Mouse (Mus musculus): ENCODE measurements around the gene Gpr156. TPM values are rescaled to one million over a fixed set of nuclear protein-coding genes. Genes with fewer than 3 reads are reported as not detected.
"Not testable (repeated sequence)": the region's sequence is repeated elsewhere in the genome, so short reads cannot be mapped to it uniquely, and the experiment has no call there.

The Gpr156 gene
- polyA plus RNA-seq, 1 experiment = not detected

- TF ChIP-seq CTCF (IDR thresholded peaks at IDR 0.05; ENCODE audit: control insufficient read depth, insufficient read depth, low read length) (no peak), POLR2A (IDR thresholded peaks at IDR 0.05; ENCODE audit: borderline replicate concordance, control insufficient read depth, low read depth, low read length) (no peak)
- Histone ChIP-seq H3K27ac (ENCODE audit: control insufficient read depth, insufficient read depth, low read depth, low read length, poor library complexity) (no peak overlapping the region), H3K4me1 (ENCODE audit: control insufficient read depth, insufficient read depth, low read length) (no peaks in the 10 kb centered on the region), H3K4me3 (replicated peaks; ENCODE audit: control insufficient read depth, low read depth, low read length) (no peak overlapping the region)
- 79% methylated on average over 9 of the region's 9 CpGs for WGBS
Measured at GRCm38 (mm10) chr16:38032644-38033043, 116.3 kb downstream of the Gpr156 start.

DNA sequence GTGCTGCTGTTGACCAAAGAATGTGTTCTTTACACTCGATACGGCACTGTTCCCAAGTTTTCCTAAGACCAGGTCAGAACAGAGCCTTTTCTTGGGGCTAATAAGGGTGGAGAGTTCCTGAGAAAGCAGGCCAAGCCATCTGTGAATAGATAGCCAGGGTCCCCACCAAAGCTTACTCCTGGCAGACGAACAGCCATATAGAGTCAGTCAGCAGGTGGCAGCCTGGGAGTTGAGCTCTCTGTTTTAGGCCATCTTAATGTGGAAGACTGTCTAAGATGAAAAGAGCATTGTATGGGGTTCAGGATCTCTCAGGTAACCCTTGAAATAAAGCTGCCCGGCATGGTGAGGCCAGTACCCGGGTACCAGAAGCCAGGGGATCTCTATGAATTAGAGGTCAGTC, 116.8 kb downstream of the Gpr156 start:
- 75% methylated on average over 5 of the region's 5 CpGs for WGBS
- no peak overlapping the region for H3K27ac ChIP-seq (ENCODE audit: control insufficient read depth, insufficient read depth, low read depth, low read length, poor library complexity)
- H3K4me1 ChIP-seq (ENCODE audit: control insufficient read depth, insufficient read depth, low read length) = no peaks in the 10 kb centered on the region
- no peak overlapping the region for H3K4me3 ChIP-seq (replicated peaks; ENCODE audit: control insufficient read depth, low read depth, low read length)
- no peak for TF ChIP-seq POLR2A (IDR thresholded peaks at IDR 0.05; ENCODE audit: borderline replicate concordance, control insufficient read depth, low read depth, low read length)
- TF ChIP-seq CTCF (IDR thresholded peaks at IDR 0.05; ENCODE audit: control insufficient read depth, insufficient read depth, low read length) = no peak

DNA sequence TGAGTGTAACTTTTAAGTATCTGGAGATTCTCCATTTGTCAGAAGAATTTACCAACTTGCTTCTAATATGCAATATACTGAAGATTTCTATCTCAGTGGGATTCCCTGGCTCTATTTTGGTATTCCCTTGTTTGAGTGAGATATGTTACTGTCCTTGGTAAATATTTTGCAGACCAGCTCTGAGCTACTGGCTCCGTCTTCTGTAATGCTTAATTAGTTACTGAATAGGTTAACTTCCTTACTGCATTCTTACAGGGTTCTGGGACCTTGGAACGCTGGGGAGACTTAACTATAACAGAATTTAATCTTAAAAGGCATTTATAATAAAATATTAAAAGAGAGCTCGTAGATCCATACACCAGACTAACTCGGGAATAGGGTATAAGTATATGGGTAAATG, 121.8 kb downstream of the Gpr156 start:
- WGBS = 81% methylated on average over 4 of the region's 4 CpGs
- not testable (repeated sequence) for H3K27ac ChIP-seq (ENCODE audit: control insufficient read depth, insufficient read depth, low read depth, low read length, poor library complexity); H3K4me3 ChIP-seq (replicated peaks; ENCODE audit: control insufficient read depth, low read depth, low read length); H3K4me1 ChIP-seq (ENCODE audit: control insufficient read depth, insufficient read depth, low read length)

GRCm38 (mm10) chr16:38042160-38042559, 125.9 kb downstream of the Gpr156 start:
- H3K4me3 ChIP-seq (replicated peaks; ENCODE audit: control insufficient read depth, low read depth, low read length) = no peak overlapping the region
- no peak for TF ChIP-seq CTCF (IDR thresholded peaks at IDR 0.05; ENCODE audit: control insufficient read depth, insufficient read depth, low read length)
- no peak for TF ChIP-seq POLR2A (IDR thresholded peaks at IDR 0.05; ENCODE audit: borderline replicate concordance, control insufficient read depth, low read depth, low read length)
- no peak overlapping the region for H3K27ac ChIP-seq (ENCODE audit: control insufficient read depth, insufficient read depth, low read depth, low read length, poor library complexity)
- 85% methylated on average over 1 of the region's 1 CpGs for WGBS
- no peaks in the 10 kb centered on the region for H3K4me1 ChIP-seq (ENCODE audit: control insufficient read depth, insufficient read depth, low read length)

GRCm38 (mm10) chr16:38044551-38044950, 128.3 kb downstream of the Gpr156 start:
- 81% methylated on average over 5 of the region's 5 CpGs for WGBS
- Histone ChIP-seq H3K4me3 (replicated peaks; ENCODE audit: control insufficient read depth, low read depth, low read length) (no peak overlapping the region), H3K27ac (ENCODE audit: control insufficient read depth, insufficient read depth, low read depth, low read length, poor library complexity) (no peak overlapping the region), H3K4me1 (ENCODE audit: control insufficient read depth, insufficient read depth, low read length) (no peaks in the 10 kb centered on the region)
- TF ChIP-seq POLR2A (IDR thresholded peaks at IDR 0.05; ENCODE audit: borderline replicate concordance, control insufficient read depth, low read depth, low read length) (no peak), CTCF (IDR thresholded peaks at IDR 0.05; ENCODE audit: control insufficient read depth, insufficient read depth, low read length) (no peak)

DNA sequence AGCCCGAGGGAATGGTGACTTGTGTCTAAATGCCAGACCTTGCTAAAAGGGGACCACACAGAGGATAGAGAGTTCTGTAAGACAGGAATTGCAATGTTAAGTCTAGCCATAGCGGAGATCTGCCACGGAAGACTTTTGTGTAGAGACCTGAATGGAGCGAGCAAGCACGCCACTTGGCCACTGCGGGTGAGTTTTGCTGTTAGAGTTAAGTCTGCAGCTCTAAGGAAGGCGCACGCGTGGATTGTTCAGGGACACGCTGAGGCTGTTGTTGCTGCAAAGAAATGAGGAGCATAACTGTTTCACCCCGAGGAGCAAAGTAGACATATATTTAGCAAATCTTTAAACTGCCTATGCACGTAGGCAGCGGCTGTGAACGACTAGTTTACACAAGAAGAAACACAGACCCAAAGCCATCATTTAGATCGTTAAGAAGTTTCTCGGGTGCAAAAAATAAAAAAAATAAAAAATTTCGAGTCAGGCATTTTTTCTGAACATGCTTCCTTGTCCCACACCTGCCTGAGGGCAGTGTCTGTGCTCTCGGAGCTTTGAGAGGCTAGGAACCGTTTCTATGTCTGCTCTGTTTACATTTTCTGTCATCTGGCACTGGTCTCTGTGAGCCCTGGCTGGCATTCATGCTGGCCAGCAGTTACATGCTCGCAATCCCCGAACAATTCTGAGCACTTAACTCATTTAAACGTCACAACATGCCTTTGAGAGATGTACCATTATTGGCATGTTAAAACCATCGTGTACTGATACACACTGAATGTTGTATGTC, 131.7 kb downstream of the Gpr156 start:
- H3K4me1 ChIP-seq (ENCODE audit: control insufficient read depth, insufficient read depth, low read length) = no peaks in the 10 kb centered on the region
- no peak for TF ChIP-seq POLR2A (IDR thresholded peaks at IDR 0.05; ENCODE audit: borderline replicate concordance, control insufficient read depth, low read depth, low read length)
- no peak for TF ChIP-seq CTCF (IDR thresholded peaks at IDR 0.05; ENCODE audit: control insufficient read depth, insufficient read depth, low read length)
- WGBS = 79% methylated on average over 23 of the region's 23 CpGs
- H3K27ac ChIP-seq (ENCODE audit: control insufficient read depth, insufficient read depth, low read depth, low read length, poor library complexity) = no peak overlapping the region
- no peak overlapping the region for H3K4me3 ChIP-seq (replicated peaks; ENCODE audit: control insufficient read depth, low read depth, low read length)

Other genes with a start within 250 kb of the Gpr156 start
- gene Fstl1, start 139.6 kb upstream of the Gpr156 start, polyA plus RNA-seq (2011; ENCODE audit: insufficient read depth, insufficient read length, low replicate concordance, missing spikeins) = 28.2 and 31.4 TPM in 2 replicates
- gene Gm36028, start 55.4 kb upstream of the Gpr156 start, polyA plus RNA-seq (2011; ENCODE audit: insufficient read depth, insufficient read length, low replicate concordance, missing spikeins) = not detected in 2 replicates
- gene Lrrc58, start 48.1 kb upstream of the Gpr156 start, polyA plus RNA-seq (2011; ENCODE audit: insufficient read depth, insufficient read length, low replicate concordance, missing spikeins) = 3.8 and 6.5 TPM in 2 replicates
- gene Gsk3b, start 172.5 kb downstream of the Gpr156 start, polyA plus RNA-seq (2011; ENCODE audit: insufficient read depth, insufficient read length, low replicate concordance, missing spikeins) = 9.6 and 10.2 TPM in 2 replicates

Measured in bone marrow, adult 2 months (tissue).